Mouse (Mus musculus): ENCODE results near the gene Abcc9. TPM values are rescaled to one million over a fixed set of nuclear protein-coding genes. Genes with fewer than 3 reads are reported as not detected.

The Abcc9 gene
- total RNA-seq, 2 experiments from 2014 or later = 124 to 126 TPM

DNA sequence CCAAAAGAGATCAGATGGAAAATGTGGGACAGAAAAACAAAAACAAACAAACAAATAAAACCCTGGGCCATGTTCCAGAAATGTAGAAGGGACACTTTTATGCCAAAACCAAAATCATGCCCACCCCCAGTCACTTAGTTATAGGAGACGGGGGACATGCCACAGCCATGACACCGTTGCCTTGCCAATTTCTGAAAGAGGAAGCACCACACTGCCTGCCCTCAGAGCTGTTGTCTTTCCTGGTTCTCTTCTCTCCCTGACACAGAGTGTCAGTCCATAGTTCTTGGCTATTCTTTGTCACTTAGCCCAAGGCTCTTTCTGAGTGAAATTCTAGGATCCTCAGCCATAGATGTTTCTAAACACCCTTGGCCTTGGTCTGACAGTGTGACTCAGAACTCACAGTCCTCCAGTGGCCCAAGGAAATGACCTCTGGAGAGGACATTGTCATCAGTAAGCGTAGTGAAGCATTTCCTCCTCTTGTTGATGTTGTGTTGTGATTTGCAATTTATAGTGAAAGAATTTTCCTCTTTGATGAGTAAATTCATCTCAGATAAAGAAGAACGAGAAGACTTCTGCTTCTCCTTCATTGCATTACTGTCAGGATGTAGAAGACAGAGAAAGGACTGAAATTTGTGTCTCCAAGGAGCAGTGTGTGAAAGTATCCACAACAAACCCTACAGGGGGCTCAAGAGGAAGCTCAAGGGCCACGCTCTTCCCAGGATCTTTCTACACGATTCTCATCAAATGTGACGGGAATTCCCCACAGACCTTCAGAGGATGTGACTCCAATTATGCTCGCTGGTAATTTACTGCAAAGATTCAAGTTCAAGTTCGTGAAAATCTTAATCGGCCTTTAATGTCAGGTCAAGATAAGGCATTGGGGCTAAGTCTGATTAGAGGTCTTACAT is 143.1 kb downstream of the Abcc9 start:
- no peak for DNase-seq
- intact Hi-C loops (cut with DNase I) = no loop called here

DNA sequence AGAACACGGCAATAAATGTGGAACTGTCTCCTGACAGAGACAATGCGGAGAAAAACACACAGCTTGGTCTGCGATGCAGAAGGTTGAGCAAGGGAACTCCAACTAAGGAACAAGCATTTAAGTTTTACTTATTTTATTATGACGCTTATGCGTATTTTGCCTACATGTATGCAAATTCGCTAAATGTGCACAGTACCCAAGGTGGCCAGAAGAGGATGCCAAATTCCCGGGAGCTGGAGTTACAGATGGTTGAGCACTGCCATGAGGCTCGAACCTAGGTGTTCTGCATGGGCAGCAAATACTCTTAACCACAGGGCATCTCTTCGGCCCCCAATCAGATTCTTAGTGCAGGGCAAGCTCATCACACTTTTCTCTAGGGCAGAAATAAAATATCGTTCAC is 144.0 kb downstream of the Abcc9 start:
- DNase-seq = no peak
- intact Hi-C loops (cut with DNase I) = no loop called here

- DNase-seq = no peak
- intact Hi-C loops (cut with DNase I) = no loop called here
Measured at GRCm38 (mm10) chr6:142555988-142556387, 146.1 kb downstream of the Abcc9 start.

GRCm38 (mm10) chr6:142551482-142551881 is 150.6 kb downstream of the Abcc9 start:
- DNase-seq = no peak

DNA sequence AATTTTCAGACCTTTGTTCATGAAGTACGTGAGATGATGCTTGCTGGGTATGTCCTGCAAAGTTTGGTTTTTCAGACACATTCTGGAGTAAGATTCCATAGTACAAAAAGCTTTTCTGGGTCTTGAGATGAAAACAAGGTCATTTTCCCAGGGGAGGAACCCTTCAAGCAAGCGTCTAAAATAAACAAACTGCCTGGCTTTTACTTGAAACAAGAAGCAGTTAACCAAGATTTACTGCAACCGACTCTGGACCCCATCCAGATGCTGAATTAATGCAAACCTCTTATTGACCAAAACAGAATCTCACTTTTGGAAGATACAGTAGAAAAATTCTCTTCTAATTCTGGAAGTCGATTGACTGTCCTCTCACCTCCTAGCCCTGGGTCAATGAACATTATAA is 151.2 kb downstream of the Abcc9 start:
- intact Hi-C loops (cut with DNase I) = no loop called here

More at GRCm38 (mm10) chr6:142551482-142551881, 150.6 kb downstream of the Abcc9 start:
- intact Hi-C loops (cut with DNase I) = no loop called here

GRCm38 (mm10) chr6:142548377-142548776 is 153.7 kb downstream of the Abcc9 start:
- intact Hi-C loops (cut with DNase I) = no loop called here
- DNase-seq = no peak

More for the DNA sequence above, 151.2 kb downstream of the Abcc9 start:
- no peak for DNase-seq

- DNase-seq = no peak
- intact Hi-C loops (cut with DNase I) = no loop called here
Measured at GRCm38 (mm10) chr6:142545132-142545531, 157.0 kb downstream of the Abcc9 start.

DNA sequence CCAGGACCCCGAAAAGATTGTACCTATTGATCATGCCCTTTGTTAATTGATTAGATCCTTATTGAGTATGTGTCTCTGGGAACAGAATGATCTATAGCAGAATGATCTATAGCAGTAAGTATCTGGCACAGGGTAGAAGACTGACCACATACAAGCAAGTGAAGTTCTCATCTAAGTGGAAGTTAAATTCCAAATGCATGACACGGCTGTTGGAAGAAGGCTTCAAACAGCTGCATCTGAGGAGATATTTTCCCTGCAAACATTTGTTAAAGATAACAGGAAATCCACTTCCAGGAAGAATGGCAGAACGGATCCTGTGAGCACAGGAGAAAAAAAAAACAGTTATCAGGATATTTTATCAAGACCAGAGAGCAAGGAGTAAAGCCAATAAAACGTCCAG is 158.5 kb downstream of the Abcc9 start:
- DNase-seq = no peak
- intact Hi-C loops (cut with DNase I) = no loop called here

- intact Hi-C loops (cut with DNase I) = no loop called here
Measured at GRCm38 (mm10) chr6:142542800-142543175, 159.3 kb downstream of the Abcc9 start.

GRCm38 (mm10) chr6:142542082-142542799 is 159.9 kb downstream of the Abcc9 start:
- no peak for DNase-seq
- intact Hi-C loops (cut with DNase I) = no loop called here

More at GRCm38 (mm10) chr6:142542800-142543175, 159.3 kb downstream of the Abcc9 start:
- DNase-seq = no peak

- intact Hi-C loops (cut with DNase I) = no loop called here
- no peak for DNase-seq
Measured at GRCm38 (mm10) chr6:142540561-142541160, 161.5 kb downstream of the Abcc9 start.

GRCm38 (mm10) chr6:142540131-142540530 is 162.0 kb downstream of the Abcc9 start:
- intact Hi-C loops (cut with DNase I) = no loop called here

DNA sequence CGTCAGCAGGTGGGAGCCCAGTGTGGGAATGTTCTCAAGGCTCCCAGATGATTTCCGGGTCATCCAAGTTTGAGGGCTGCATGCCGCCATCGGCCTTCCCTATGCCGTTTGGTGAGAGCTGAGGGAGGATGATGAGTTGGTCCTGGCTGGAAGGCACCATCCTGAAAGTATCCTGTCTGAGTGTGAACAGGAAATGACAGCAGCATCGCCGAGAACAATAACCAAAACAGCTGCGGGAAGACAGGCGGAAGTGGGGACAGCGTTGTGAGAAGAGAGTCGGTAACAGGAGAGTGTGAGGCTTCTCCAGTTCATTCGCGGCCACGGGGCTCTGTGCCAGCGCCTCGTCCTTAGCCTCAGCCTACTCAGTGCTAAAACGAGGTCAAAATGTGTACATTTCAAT is 163.6 kb downstream of the Abcc9 start:
- peak in 1 of 2 experiments; percentile 20 for DNase-seq
- intact Hi-C loops (cut with DNase I) = no loop called here

More at GRCm38 (mm10) chr6:142540131-142540530, 162.0 kb downstream of the Abcc9 start:
- no peak for DNase-seq

Other genes starting within 250 kb of the Abcc9 start
- under 1 TPM in 1 of 2 experiments, not detected in 1; 0.76 TPM for gene Gys2, start 229.2 kb downstream of the Abcc9 start, total RNA-seq (2021)
- gene Ldhb, start 194.4 kb downstream of the Abcc9 start, total RNA-seq (2021) = 100 to 1,000 TPM; 236 to 395 TPM
- gene Kcnj8, start 130.7 kb downstream of the Abcc9 start, total RNA-seq (2021) = 10 to 100 TPM in 1 of 2 experiments, 1 to 10 TPM in 1; 6.4 to 10.8 TPM
- 10 to 100 TPM; 26.9 to 27.2 TPM for gene Cmas, start 54.4 kb upstream of the Abcc9 start, total RNA-seq (2021)
- gene Sult6b2, start 102.2 kb upstream of the Abcc9 start, total RNA-seq (2021) = not detected